Mouse (Mus musculus): Measurements from ENCODE around the gene Ccdc9b. TPM values are rescaled to one million over a fixed set of nuclear protein-coding genes. Genes with fewer than 3 reads are reported as not detected.

Ccdc9b gene
- polyA plus RNA-seq, 1 experiment = 3.1 TPM

- Histone ChIP-seq H3K27me3 (ENCODE audit: control insufficient read depth, insufficient read depth, low read length) (no peaks in the 10 kb centered on the region), H3K4me1 (ENCODE audit: control insufficient read depth, insufficient read depth, insufficient read length) (peaks cover 16% of the 10 kb centered on the region), H3K36me3 (ENCODE audit: control insufficient read depth, insufficient read depth, low read length) (peaks cover 18% of the 10 kb centered on the region), H3K4me3 (ENCODE audit: extremely low read depth, insufficient read depth, insufficient read length) (no peak overlapping the region), H3K27ac (ENCODE audit: insufficient read depth, low read length) (no peak overlapping the region)
- DNase-seq (ENCODE audit: low read depth in 1 of 2, low spot score in 2 of 2) = no peak
- no peak for TF ChIP-seq POLR2A (IDR thresholded peaks at IDR 0.05; ENCODE audit: low read depth, low read length)
- TF ChIP-seq CTCF (IDR thresholded peaks at IDR 0.05; ENCODE audit: extremely low read depth, insufficient read depth, insufficient read length, insufficient replicate concordance) = no peak
- 85% methylated on average over 4 of the region's 4 CpGs for WGBS
These were observed 37.0 kb downstream of the Ccdc9b start for GRCm38 (mm10) chr2:118725511-118725910.

GRCm38 (mm10) chr2:118723693-118724486 is 38.6 kb downstream of the Ccdc9b start:
- no peak for DNase-seq (ENCODE audit: low read depth in 1 of 2, low spot score in 2 of 2)
- H3K4me1 ChIP-seq (ENCODE audit: control insufficient read depth, insufficient read depth, insufficient read length) = peaks cover 4% of the 10 kb centered on the region
- H3K36me3 ChIP-seq (ENCODE audit: control insufficient read depth, insufficient read depth, low read length) = peaks cover 25% of the 10 kb centered on the region

GRCm38 (mm10) chr2:118716677-118717076 is 45.8 kb downstream of the Ccdc9b start:
- no peak for DNase-seq (ENCODE audit: low read depth in 1 of 2, low spot score in 2 of 2)
- no peak overlapping the region for H3K4me3 ChIP-seq (ENCODE audit: extremely low read depth, insufficient read depth, insufficient read length)
- WGBS = 93% methylated on average over 5 of the region's 5 CpGs
- TF ChIP-seq POLR2A (IDR thresholded peaks at IDR 0.05; ENCODE audit: low read depth, low read length) (no peak), CTCF (IDR thresholded peaks at IDR 0.05; ENCODE audit: extremely low read depth, insufficient read depth, insufficient read length, insufficient replicate concordance) (no peak)
- peaks cover 36% of the 10 kb centered on the region for H3K36me3 ChIP-seq (ENCODE audit: control insufficient read depth, insufficient read depth, low read length)
- H3K27ac ChIP-seq (ENCODE audit: insufficient read depth, low read length) = no peak overlapping the region
- no peaks in the 10 kb centered on the region for H3K27me3 ChIP-seq (ENCODE audit: control insufficient read depth, insufficient read depth, low read length)
- H3K4me1 ChIP-seq (ENCODE audit: control insufficient read depth, insufficient read depth, insufficient read length) = no peaks in the 10 kb centered on the region; the same call in 1 of the 2 replicates

More at GRCm38 (mm10) chr2:118723693-118724486, 38.6 kb downstream of the Ccdc9b start:
- 75% methylated on average over 15 of the region's 15 CpGs for WGBS
- Histone ChIP-seq H3K27ac (ENCODE audit: insufficient read depth, low read length) (no peak overlapping the region), H3K27me3 (ENCODE audit: control insufficient read depth, insufficient read depth, low read length) (no peaks in the 10 kb centered on the region), H3K4me3 (ENCODE audit: extremely low read depth, insufficient read depth, insufficient read length) (no peak overlapping the region)
- TF ChIP-seq POLR2A (IDR thresholded peaks at IDR 0.05; ENCODE audit: low read depth, low read length) = no peak
- no peak for TF ChIP-seq CTCF (IDR thresholded peaks at IDR 0.05; ENCODE audit: extremely low read depth, insufficient read depth, insufficient read length, insufficient replicate concordance)

- H3K4me1 ChIP-seq (ENCODE audit: control insufficient read depth, insufficient read depth, insufficient read length) = peaks cover 7% of the 10 kb centered on the region
These were observed 48.2 kb downstream of the Ccdc9b start for GRCm38 (mm10) chr2:118714230-118714629.

GRCm38 (mm10) chr2:118713631-118714030 is 48.8 kb downstream of the Ccdc9b start:
- TF ChIP-seq CTCF (IDR thresholded peaks at IDR 0.05; ENCODE audit: extremely low read depth, insufficient read depth, insufficient read length, insufficient replicate concordance) = no peak
- DNase-seq (ENCODE audit: low read depth in 1 of 2, low spot score in 2 of 2) = peak; percentile 47
- 47% methylated on average over 6 of the region's 6 CpGs for WGBS
- Histone ChIP-seq H3K4me1 (ENCODE audit: control insufficient read depth, insufficient read depth, insufficient read length) (peaks cover 7% of the 10 kb centered on the region), H3K27me3 (ENCODE audit: control insufficient read depth, insufficient read depth, low read length) (no peaks in the 10 kb centered on the region), H3K4me3 (ENCODE audit: extremely low read depth, insufficient read depth, insufficient read length) (no peak overlapping the region), H3K36me3 (ENCODE audit: control insufficient read depth, insufficient read depth, low read length) (peaks cover 25% of the 10 kb centered on the region), H3K27ac (ENCODE audit: insufficient read depth, low read length) (no peak overlapping the region)

More at GRCm38 (mm10) chr2:118714230-118714629, 48.2 kb downstream of the Ccdc9b start:
- DNase-seq (ENCODE audit: low read depth in 1 of 2, low spot score in 2 of 2) = no peak
- Histone ChIP-seq H3K36me3 (ENCODE audit: control insufficient read depth, insufficient read depth, low read length) (peaks cover 30% of the 10 kb centered on the region), H3K27ac (ENCODE audit: insufficient read depth, low read length) (no peak overlapping the region), H3K27me3 (ENCODE audit: control insufficient read depth, insufficient read depth, low read length) (no peaks in the 10 kb centered on the region), H3K4me3 (ENCODE audit: extremely low read depth, insufficient read depth, insufficient read length) (no peak overlapping the region)
- WGBS = 73% methylated on average over 4 of the region's 4 CpGs
- TF ChIP-seq CTCF (IDR thresholded peaks at IDR 0.05; ENCODE audit: extremely low read depth, insufficient read depth, insufficient read length, insufficient replicate concordance) = no peak
- no peak for TF ChIP-seq POLR2A (IDR thresholded peaks at IDR 0.05; ENCODE audit: low read depth, low read length)

- no peak overlapping the region for H3K27ac ChIP-seq (ENCODE audit: insufficient read depth, low read length)
- no peak overlapping the region for H3K4me3 ChIP-seq (ENCODE audit: extremely low read depth, insufficient read depth, insufficient read length)
- H3K4me1 ChIP-seq (ENCODE audit: control insufficient read depth, insufficient read depth, insufficient read length) = peaks cover 10% of the 10 kb centered on the region
- no peak for DNase-seq (ENCODE audit: low read depth in 1 of 2, low spot score in 2 of 2)
- peaks cover 8% of the 10 kb centered on the region; the same call in 1 of the 2 replicates for H3K36me3 ChIP-seq (ENCODE audit: control insufficient read depth, insufficient read depth, low read length)
- WGBS = 23% methylated on average over 36 of the region's 36 CpGs
- TF ChIP-seq CTCF (IDR thresholded peaks at IDR 0.05; ENCODE audit: extremely low read depth, insufficient read depth, insufficient read length, insufficient replicate concordance) (no peak), POLR2A (IDR thresholded peaks at IDR 0.05; ENCODE audit: low read depth, low read length) (no peak)
- no peaks in the 10 kb centered on the region for H3K27me3 ChIP-seq (ENCODE audit: control insufficient read depth, insufficient read depth, low read length)
These were observed 51.4 kb downstream of the Ccdc9b start for GRCm38 (mm10) chr2:118711038-118711494.

Measured in spleen, adult 2 months (tissue).